Mouse (Mus musculus): ENCODE results near the gene Avl9. TPM values are rescaled to one million over a fixed set of nuclear protein-coding genes. Genes with fewer than 3 reads are reported as not detected.

The Avl9 gene
- polyA plus RNA-seq, 1 experiment from 2014 or later, result 27.4 TPM

GRCm38 (mm10) chr6:56798152-56798465, 83.4 kb downstream of the Avl9 start:
- Histone ChIP-seq H3K4me2 (peak overlapping the region; percentile 78), H3K4me3 (ENCODE audit: low read depth, low read length) (peak overlapping the region; percentile 82), H3K36me3 (ENCODE audit: control insufficient read depth, insufficient read depth, low read length) (no peaks in the 10 kb centered on the region), H3K27me3 (ENCODE audit: control insufficient read depth, insufficient read depth, low read length) (no peaks in the 10 kb centered on the region), H3K9ac (ENCODE audit: low read length) (peak overlapping the region; percentile 94), H3K4me1 (ENCODE audit: control insufficient read depth, insufficient read depth, low read length) (peaks cover 13% of the 10 kb centered on the region; the same call in 1 of the 2 replicates), H3K9me3 (ENCODE audit: control insufficient read depth, low read length) (no peaks in the 10 kb centered on the region), H3K27ac (ENCODE audit: low read depth, low read length) (peak overlapping the region; percentile 98)
- ATAC-seq (ENCODE audit: low FRiP score), result no peak; the same call in 1 of the 2 replicates
- no peak for DNase-seq (ENCODE audit: low spot score, missing footprints)
- WGBS, result 23% methylated on average over 8 of the region's 8 CpGs

- H3K4me3 ChIP-seq (ENCODE audit: low read depth, low read length), result no peak overlapping the region
- H3K4me2 ChIP-seq, result no peak overlapping the region
- no peaks in the 10 kb centered on the region for H3K4me1 ChIP-seq (ENCODE audit: control insufficient read depth, insufficient read depth, low read length)
- H3K27ac ChIP-seq (ENCODE audit: low read depth, low read length), result no peak overlapping the region
- 85% methylated on average over 4 of the region's 4 CpGs for WGBS
- H3K9me3 ChIP-seq (ENCODE audit: control insufficient read depth, low read length), result no peaks in the 10 kb centered on the region
- no peak for ATAC-seq (ENCODE audit: low FRiP score)
- no peak for DNase-seq (ENCODE audit: low spot score, missing footprints)
- no peaks in the 10 kb centered on the region for H3K36me3 ChIP-seq (ENCODE audit: control insufficient read depth, insufficient read depth, low read length)
- H3K27me3 ChIP-seq (ENCODE audit: control insufficient read depth, insufficient read depth, low read length), result no peaks in the 10 kb centered on the region
- H3K9ac ChIP-seq (ENCODE audit: low read length), result no peak overlapping the region
Measured at GRCm38 (mm10) chr6:56805026-56805425, 90.3 kb downstream of the Avl9 start.

- Histone ChIP-seq H3K9me3 (ENCODE audit: control insufficient read depth, low read length) (no peaks in the 10 kb centered on the region), H3K36me3 (ENCODE audit: control insufficient read depth, insufficient read depth, low read length) (no peaks in the 10 kb centered on the region), H3K27ac (ENCODE audit: low read depth, low read length) (no peak overlapping the region), H3K4me2 (no peak overlapping the region), H3K27me3 (ENCODE audit: control insufficient read depth, insufficient read depth, low read length) (no peaks in the 10 kb centered on the region), H3K9ac (ENCODE audit: low read length) (no peak overlapping the region), H3K4me1 (ENCODE audit: control insufficient read depth, insufficient read depth, low read length) (no peaks in the 10 kb centered on the region), H3K4me3 (ENCODE audit: low read depth, low read length) (no peak overlapping the region)
- WGBS, result 77% methylated on average over 2 of the region's 2 CpGs
- ATAC-seq (ENCODE audit: low FRiP score) (no peak), DNase-seq (ENCODE audit: low spot score, missing footprints) (no peak)
Measured at GRCm38 (mm10) chr6:56806195-56806594, 91.5 kb downstream of the Avl9 start.

- ATAC-seq (ENCODE audit: low FRiP score) (peak; percentile 88), DNase-seq (ENCODE audit: low spot score, missing footprints) (peak; percentile 85)
- Histone ChIP-seq H3K9ac (ENCODE audit: low read length) (no peak overlapping the region), H3K9me3 (ENCODE audit: control insufficient read depth, low read length) (no peaks in the 10 kb centered on the region), H3K4me1 (ENCODE audit: control insufficient read depth, insufficient read depth, low read length) (peaks cover 4% of the 10 kb centered on the region; the same call in 1 of the 2 replicates), H3K4me3 (ENCODE audit: low read depth, low read length) (no peak overlapping the region), H3K4me2 (no peak overlapping the region), H3K27ac (ENCODE audit: low read depth, low read length) (no peak overlapping the region), H3K27me3 (ENCODE audit: control insufficient read depth, insufficient read depth, low read length) (no peaks in the 10 kb centered on the region), H3K36me3 (ENCODE audit: control insufficient read depth, insufficient read depth, low read length) (no peaks in the 10 kb centered on the region)
- WGBS, result 27% methylated on average over 3 of the region's 3 CpGs
Measured at GRCm38 (mm10) chr6:56808656-56809055, 94.0 kb downstream of the Avl9 start.

Other genes starting within 250 kb of the Avl9 start
- 4.8 and 5.4 TPM in 2 replicates for gene Pde1c, start 145.8 kb upstream of the Avl9 start, polyA plus RNA-seq (2014; fragmentation: Nextera tagmentation; extraction: Ambion mirVana)
- 232 and 241 TPM in 2 replicates for gene Lsm5, start 10.2 kb upstream of the Avl9 start, polyA plus RNA-seq (2014; fragmentation: Nextera tagmentation; extraction: Ambion mirVana)
- 29.6 and 36.1 TPM in 2 replicates for gene Kbtbd2, start 82.9 kb downstream of the Avl9 start, polyA plus RNA-seq (2014; fragmentation: Nextera tagmentation; extraction: Ambion mirVana)
- gene Fkbp9, start 117.2 kb downstream of the Avl9 start, polyA plus RNA-seq (2014; fragmentation: Nextera tagmentation; extraction: Ambion mirVana), result 55.3 and 57.4 TPM in 2 replicates
- gene Nt5c3, start 209.0 kb downstream of the Avl9 start, polyA plus RNA-seq (2014; fragmentation: Nextera tagmentation; extraction: Ambion mirVana), result 91.1 and 103 TPM in 2 replicates
- 0.51 and 0.61 TPM in 2 replicates for gene Vmn1r4, start 209.1 kb downstream of the Avl9 start, polyA plus RNA-seq (2014; fragmentation: Nextera tagmentation; extraction: Ambion mirVana)